Mouse (Mus musculus): ENCODE results near the gene Pias4.

DNA sequence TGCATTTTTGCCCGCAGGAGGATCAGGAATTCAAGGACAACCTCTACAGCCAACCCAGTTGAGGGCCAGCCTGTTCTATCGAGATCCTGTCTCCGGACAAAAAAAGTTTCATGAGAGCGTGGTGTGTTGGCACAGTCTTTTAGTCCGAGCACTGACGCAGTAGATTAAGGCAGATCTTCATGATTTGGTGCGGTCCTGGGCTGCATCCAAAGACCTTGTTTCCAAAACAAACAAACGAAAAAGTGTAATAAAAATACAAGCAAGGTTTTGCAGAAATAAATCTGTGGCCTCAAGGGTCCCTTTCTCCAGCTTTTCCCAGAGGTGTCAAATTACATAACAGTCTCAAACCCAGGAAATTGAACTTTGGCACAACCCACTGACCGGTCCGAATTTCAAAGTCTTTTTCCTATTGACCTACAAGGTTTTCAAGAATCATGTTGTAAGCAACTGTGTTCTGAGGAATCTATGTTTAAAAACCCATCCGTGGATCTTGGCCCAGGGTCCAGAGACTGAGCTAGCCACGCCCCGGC is 8.3 kb upstream of the Pias4 start:
- TF ChIP-seq TCF12 (IDR thresholded peaks at IDR 0.05; ENCODE audit: insufficient read depth, poor library complexity, severe bottlenecking), result no peak
- TF ChIP-seq REST (IDR thresholded peaks at IDR 0.05; ENCODE audit: insufficient read depth, insufficient read length), result no peak
- no peak for TF ChIP-seq POLR2A (IDR thresholded peaks at IDR 0.05; ENCODE audit: insufficient read length, low read depth)
- TF ChIP-seq MYOD1 (IDR thresholded peaks at IDR 0.05; ENCODE audit: control insufficient read depth in 1 of 3, insufficient read length in 2 of 3, low read depth in 2 of 3), result no peak
- no peak for TF ChIP-seq MAX (IDR thresholded peaks at IDR 0.05; ENCODE audit: low read depth)
- no peak for TF ChIP-seq MYOG (IDR thresholded peaks at IDR 0.05; ENCODE audit: control insufficient read depth in 1 of 3, insufficient read depth in 1 of 3, insufficient read length in 2 of 3, low read depth in 2 of 3)
- TF ChIP-seq USF1 (IDR thresholded peaks at IDR 0.05; ENCODE audit: low read depth), result no peak

Measured in myocyte (in vitro differentiated cells).